Mouse (Mus musculus): ENCODE measurements around the gene Ugcg. TPM values are rescaled to one million over a fixed set of nuclear protein-coding genes. Genes with fewer than 3 reads are reported as not detected.

Ugcg gene
- polyA plus RNA-seq, 1 experiment from 2014 or later, result 8.4 TPM

- Histone ChIP-seq H3K4me1 (ENCODE audit: insufficient read depth) (peaks cover 72% of the 10 kb centered on the region), H3K9me3 (ENCODE audit: low read length) (no peaks in the 10 kb centered on the region), H3K9ac (replicated peaks) (peak overlapping the region; percentile 52), H3K4me3 (ENCODE audit: low read depth, low read length) (0 out of 2 replicates have a peak overlapping the region, but pooled peaks have one; percentile 1), H3K27me3 (ENCODE audit: insufficient read depth, low read length) (no peaks in the 10 kb centered on the region), H3K4me2 (ENCODE audit: low read depth, low read length) (peak overlapping the region; percentile 63), H3K36me3 (replicated peaks; ENCODE audit: insufficient read depth, low read length) (0 out of 2 replicates have a peak, but pooled peaks cover 5% of the 10 kb centered on the region), H3K27ac (ENCODE audit: low read depth) (peak overlapping the region; percentile 84)
- DNase-seq, result peak; percentile 37
- TF ChIP-seq EP300 (IDR thresholded peaks at IDR 0.05; ENCODE audit: low read depth), result peak; percentile 90
- no peak for TF ChIP-seq CTCF (IDR thresholded peaks at IDR 0.05; ENCODE audit: low read depth)
- 23% methylated on average over 12 of the region's 12 CpGs for WGBS (ENCODE audit: insufficient replicate concordance)
- peak; percentile 73 for ATAC-seq
These were observed 7.5 kb downstream of the Ugcg start for GRCm38 (mm10) chr4:59196346-59197077.

GRCm38 (mm10) chr4:59197078-59197424 is 8.0 kb downstream of the Ugcg start:
- H3K4me2 ChIP-seq (ENCODE audit: low read depth, low read length), result peak overlapping the region; percentile 63

GRCm38 (mm10) chr4:59197462-59197861 is 8.4 kb downstream of the Ugcg start:
- H3K4me2 ChIP-seq (ENCODE audit: low read depth, low read length), result peak overlapping the region; percentile 63; the same call in 1 of the 2 replicates
- no peaks in the 10 kb centered on the region for H3K9me3 ChIP-seq (ENCODE audit: low read length)
- WGBS (ENCODE audit: insufficient replicate concordance), result 72% methylated on average over 3 of the region's 3 CpGs
- DNase-seq, result no peak
- 0 out of 2 replicates have a peak overlapping the region, but pooled peaks have one; percentile 52 for H3K9ac ChIP-seq (replicated peaks)
- ATAC-seq, result no peak
- no peaks in the 10 kb centered on the region for H3K27me3 ChIP-seq (ENCODE audit: insufficient read depth, low read length)
- H3K27ac ChIP-seq (ENCODE audit: low read depth), result peak overlapping the region; percentile 84; the same call in 1 of the 2 replicates
- no peak overlapping the region for H3K4me3 ChIP-seq (ENCODE audit: low read depth, low read length)
- TF ChIP-seq EP300 (IDR thresholded peaks at IDR 0.05; ENCODE audit: low read depth) (no peak), CTCF (IDR thresholded peaks at IDR 0.05; ENCODE audit: low read depth) (no peak)
- 0 out of 2 replicates have a peak, but pooled peaks cover 5% of the 10 kb centered on the region for H3K36me3 ChIP-seq (replicated peaks; ENCODE audit: insufficient read depth, low read length)
- peaks cover 75% of the 10 kb centered on the region for H3K4me1 ChIP-seq (ENCODE audit: insufficient read depth)

More at GRCm38 (mm10) chr4:59197078-59197424, 8.0 kb downstream of the Ugcg start:
- no peak for TF ChIP-seq EP300 (IDR thresholded peaks at IDR 0.05; ENCODE audit: low read depth)
- no peak for TF ChIP-seq CTCF (IDR thresholded peaks at IDR 0.05; ENCODE audit: low read depth)
- Histone ChIP-seq H3K27me3 (ENCODE audit: insufficient read depth, low read length) (no peaks in the 10 kb centered on the region), H3K9ac (replicated peaks) (peak overlapping the region; percentile 52), H3K4me3 (ENCODE audit: low read depth, low read length) (0 out of 2 replicates have a peak overlapping the region, but pooled peaks have one; percentile 1), H3K9me3 (ENCODE audit: low read length) (no peaks in the 10 kb centered on the region), H3K27ac (ENCODE audit: low read depth) (peak overlapping the region; percentile 84), H3K36me3 (replicated peaks; ENCODE audit: insufficient read depth, low read length) (0 out of 2 replicates have a peak, but pooled peaks cover 5% of the 10 kb centered on the region), H3K4me1 (ENCODE audit: insufficient read depth) (peaks cover 75% of the 10 kb centered on the region)
- ATAC-seq (no peak), DNase-seq (no peak)
- 32% methylated on average over 6 of the region's 6 CpGs for WGBS (ENCODE audit: insufficient replicate concordance)

GRCm38 (mm10) chr4:59199341-59199740 is 10.3 kb downstream of the Ugcg start:
- Histone ChIP-seq H3K9me3 (ENCODE audit: low read length) (no peaks in the 10 kb centered on the region), H3K27ac (ENCODE audit: low read depth) (peak overlapping the region; percentile 35), H3K36me3 (replicated peaks; ENCODE audit: insufficient read depth, low read length) (0 out of 2 replicates have a peak, but pooled peaks cover 5% of the 10 kb centered on the region), H3K27me3 (ENCODE audit: insufficient read depth, low read length) (no peaks in the 10 kb centered on the region), H3K9ac (replicated peaks) (no peak overlapping the region), H3K4me3 (ENCODE audit: low read depth, low read length) (no peak overlapping the region), H3K4me2 (ENCODE audit: low read depth, low read length) (peak overlapping the region; percentile 39; the same call in 1 of the 2 replicates), H3K4me1 (ENCODE audit: insufficient read depth) (peaks cover 67% of the 10 kb centered on the region)
- WGBS (ENCODE audit: insufficient replicate concordance), result 29% methylated on average over 8 of the region's 8 CpGs
- ATAC-seq (peak; percentile 68), DNase-seq (peak; percentile 63)
- TF ChIP-seq EP300 (IDR thresholded peaks at IDR 0.05; ENCODE audit: low read depth) (no peak; the same call in 1 of the 2 replicates), CTCF (IDR thresholded peaks at IDR 0.05; ENCODE audit: low read depth) (no peak)

GRCm38 (mm10) chr4:59199805-59200204 is 10.7 kb downstream of the Ugcg start:
- no peaks in the 10 kb centered on the region for H3K27me3 ChIP-seq (ENCODE audit: insufficient read depth, low read length)
- 60% methylated on average over 8 of the region's 8 CpGs for WGBS (ENCODE audit: insufficient replicate concordance)
- TF ChIP-seq EP300 (IDR thresholded peaks at IDR 0.05; ENCODE audit: low read depth) (no peak), CTCF (IDR thresholded peaks at IDR 0.05; ENCODE audit: low read depth) (no peak)
- ATAC-seq, result no peak
- 0 out of 2 replicates have a peak, but pooled peaks cover 5% of the 10 kb centered on the region for H3K36me3 ChIP-seq (replicated peaks; ENCODE audit: insufficient read depth, low read length)
- H3K9me3 ChIP-seq (ENCODE audit: low read length), result no peaks in the 10 kb centered on the region
- no peak overlapping the region for H3K4me3 ChIP-seq (ENCODE audit: low read depth, low read length)
- peak overlapping the region; percentile 35 for H3K27ac ChIP-seq (ENCODE audit: low read depth)
- H3K9ac ChIP-seq (replicated peaks), result no peak overlapping the region
- peaks cover 65% of the 10 kb centered on the region for H3K4me1 ChIP-seq (ENCODE audit: insufficient read depth)
- no peak for DNase-seq
- H3K4me2 ChIP-seq (ENCODE audit: low read depth, low read length), result peak overlapping the region; percentile 39; the same call in 1 of the 2 replicates

GRCm38 (mm10) chr4:59200636-59201035 is 11.6 kb downstream of the Ugcg start:
- H3K4me1 ChIP-seq (ENCODE audit: insufficient read depth), result peaks cover 66% of the 10 kb centered on the region
- 0 out of 2 replicates have a peak, but pooled peaks cover 5% of the 10 kb centered on the region for H3K36me3 ChIP-seq (replicated peaks; ENCODE audit: insufficient read depth, low read length)
- H3K9ac ChIP-seq (replicated peaks), result no peak overlapping the region
- WGBS (ENCODE audit: insufficient replicate concordance), result 47% methylated on average over 3 of the region's 3 CpGs
- 0 out of 2 replicates have a peak overlapping the region, but pooled peaks have one; percentile 9 for H3K27ac ChIP-seq (ENCODE audit: low read depth)
- H3K27me3 ChIP-seq (ENCODE audit: insufficient read depth, low read length), result no peaks in the 10 kb centered on the region
- TF ChIP-seq CTCF (IDR thresholded peaks at IDR 0.05; ENCODE audit: low read depth), result no peak
- TF ChIP-seq EP300 (IDR thresholded peaks at IDR 0.05; ENCODE audit: low read depth), result no peak
- no peak overlapping the region for H3K4me2 ChIP-seq (ENCODE audit: low read depth, low read length)
- H3K4me3 ChIP-seq (ENCODE audit: low read depth, low read length), result no peak overlapping the region
- DNase-seq (no peak), ATAC-seq (no peak)
- no peaks in the 10 kb centered on the region for H3K9me3 ChIP-seq (ENCODE audit: low read length)
